Mouse (Mus musculus) heart, embryonic 14.5 days (tissue): ENCODE results near the gene Dtnb. TPM values are rescaled to one million over a fixed set of nuclear protein-coding genes. Genes with fewer than 3 reads are reported as not detected.
A peak's percentile ranks its signal among the peaks of the same experiment; 100 is the strongest.

Experiments
- ATAC-seq: fragments of 200-750 bp; cut with Nextera tagmentation; 2 replicates; pipeline ENCODE4 v1.8.0; 2017; ENCODE audit warnings: low read depth, moderate TSS enrichment; ENCODE audit not compliant: insufficient number of reproducible peaks, insufficient read depth, low FRiP score
- H3K27ac ChIP-seq, 2 experiments: fragments of 200-500 bp in 1 of 2; fragments of 300-500 bp in 1 of 2; sonication (generic) in 1 of 2; replicated peaks in 1 of 2; 2 replicates each; pipeline ENCODE4 v1.5.1; 2012 to 2014; ENCODE audit warnings: low read depth in 2 of 2, low read length in 2 of 2, control low read depth in 1 of 2, mild to moderate bottlenecking in 1 of 2, mixed read lengths in 1 of 2; ENCODE audit not compliant: control insufficient read depth in 1 of 2, insufficient read depth in 1 of 2
- H3K27me3 ChIP-seq: fragments of 300-500 bp; sonication (generic); 2 replicates; pipeline ENCODE4 v1.6.1; 2014; ENCODE audit warnings: mild to moderate bottlenecking, low read length, control low read depth; ENCODE audit not compliant: control insufficient read depth, insufficient read depth
- H3K36me3 ChIP-seq: fragments of 300-500 bp; sonication (generic); 2 replicates; pipeline ENCODE4 v1.6.1; 2014; ENCODE audit warnings: mild to moderate bottlenecking, control low read depth, low read length, mixed read lengths; ENCODE audit not compliant: control insufficient read depth, insufficient read depth
- H3K4me1 ChIP-seq, 2 experiments: fragments of 200-500 bp in 1 of 2; fragments of 300-500 bp in 1 of 2; sonication (generic) in 1 of 2; 2 replicates each; pipeline ENCODE4 v1.6.1; 2012 to 2014; ENCODE audit warnings: low read length in 2 of 2, control low read depth in 1 of 2, mixed read lengths in 1 of 2; ENCODE audit not compliant: control insufficient read depth in 2 of 2, insufficient read depth in 2 of 2
- H3K4me2 ChIP-seq: fragments of 300-500 bp; sonication (generic); 2 replicates; pipeline ENCODE4 v1.6.1; 2014; ENCODE audit warnings: mild to moderate bottlenecking, low read length
- H3K4me3 ChIP-seq, 2 experiments: fragments of 200-500 bp in 1 of 2; fragments of 300-500 bp in 1 of 2; sonication (generic) in 1 of 2; 2 replicates each; pipeline ENCODE4 v1.5.1; 2012 to 2014; ENCODE audit warnings: low read length in 2 of 2, mild to moderate bottlenecking in 2 of 2, control low read depth in 1 of 2, low read depth in 1 of 2, moderate library complexity in 1 of 2; ENCODE audit not compliant: control insufficient read depth in 1 of 2, insufficient read depth in 1 of 2
- H3K9ac ChIP-seq: fragments of 300-500 bp; sonication (generic); 2 replicates; pipeline ENCODE4 v1.6.1; 2014; ENCODE audit warnings: mild to moderate bottlenecking, low read length
- H3K9me3 ChIP-seq: fragments of 300-500 bp; sonication (generic); 2 replicates; pipeline ENCODE4 v1.6.1; 2016; ENCODE audit warnings: low read length, control low read depth; ENCODE audit not compliant: control insufficient read depth
- WGBS: fragments of 180-500 bp; shearing (Covaris S2); extraction: QIAGEN DNeasy Blood & Tissue Kit; methylation state at CpG from one replicate; pipeline ENCODE4 v1.1.7; 2014; 5-methylcytosine and 5-hydroxymethylcytosine counted together
- microRNA-seq: library from miRNA; unstranded; fragments of <30 nt; microRNA quantifications from one replicate; pipeline ENCODE4, GENCODE M21; 2016
- polyA plus RNA-seq: library from polyadenylated mRNA; unstranded; fragments of >200 nt; fragmentation: Nextera tagmentation; extraction: Ambion mirVana; gene quantifications from 2 replicates; pipeline ENCODE4 v1.2.1, GENCODE M21; 2014

The Dtnb gene
- polyA plus RNA-seq, 1 experiment from 2014 or later, result 19.6 TPM

DNA sequence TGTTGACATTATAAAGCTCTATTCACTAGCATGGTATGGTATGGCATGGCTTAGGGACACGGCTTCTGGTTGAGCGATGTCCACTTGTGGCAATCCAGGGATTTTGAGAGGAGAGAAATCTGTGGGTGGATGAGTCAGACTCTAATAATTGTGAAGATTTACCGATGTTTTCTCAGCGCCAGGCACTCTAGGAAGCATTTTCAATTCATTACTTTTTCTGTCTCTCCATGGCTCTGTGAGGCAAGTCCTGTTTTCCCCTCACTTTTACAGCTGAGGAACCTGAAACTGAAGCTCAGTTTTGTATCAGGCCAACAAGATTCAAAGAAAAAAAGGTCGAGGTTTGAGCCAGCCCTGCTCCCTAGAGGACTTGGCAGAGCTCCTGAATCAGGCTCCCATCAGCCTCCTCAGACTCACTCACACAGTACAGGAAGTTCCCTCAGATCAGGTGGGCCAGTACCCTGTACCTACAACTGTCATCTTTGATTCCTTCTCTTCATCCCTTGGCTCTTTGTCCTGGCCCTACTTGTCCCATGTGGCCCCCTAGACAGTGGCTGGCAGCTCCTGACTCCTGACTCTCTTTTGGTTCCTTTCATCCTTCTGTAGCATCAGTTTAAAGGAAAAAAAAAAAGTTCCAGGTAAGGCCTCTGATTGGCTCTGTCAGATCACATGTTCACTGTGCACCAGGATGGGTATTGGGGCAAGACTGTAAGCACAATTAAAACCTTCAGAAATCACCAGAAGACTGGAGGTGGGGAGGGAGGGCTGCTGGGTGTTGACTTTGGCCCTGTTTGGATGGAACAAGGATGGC is 252.9 kb downstream of the Dtnb start:
- Histone ChIP-seq H3K4me1 (peaks cover 42 to 59% of the 10 kb centered on the region in 2 experiments), H3K27ac (peak overlapping the region in 1 of 2 experiments; percentile 6; a peak in 1 of 4 replicates), H3K4me2 (peak overlapping the region; percentile 24; the same call in 1 of the 2 replicates), H3K36me3 (no peaks in the 10 kb centered on the region), H3K9me3 (no peaks in the 10 kb centered on the region), H3K27me3 (no peaks in the 10 kb centered on the region), H3K4me3 (no peak overlapping the region), H3K9ac (peak overlapping the region; percentile 21; the same call in 1 of the 2 replicates)
- ATAC-seq, result 0 out of 2 replicates have a peak, but pooled peaks have one; percentile 15
- 60% methylated on average over 5 of the region's 5 CpGs for WGBS

- H3K4me1 ChIP-seq, result peaks cover 40 to 57% of the 10 kb centered on the region in 2 experiments
- no peak overlapping the region for H3K4me3 ChIP-seq
- no peaks in the 10 kb centered on the region for H3K27me3 ChIP-seq
- 29% methylated on average over 12 of the region's 12 CpGs for WGBS
- H3K4me2 ChIP-seq, result peak overlapping the region; percentile 24; the same call in 1 of the 2 replicates
- peak overlapping the region; percentile 21; the same call in 1 of the 2 replicates for H3K9ac ChIP-seq
- ATAC-seq, result 0 out of 2 replicates have a peak, but pooled peaks have one; percentile 36
- no peaks in the 10 kb centered on the region for H3K36me3 ChIP-seq
- H3K27ac ChIP-seq, result peak overlapping the region in 1 of 2 experiments; percentile 6; a peak in 1 of 4 replicates
- H3K9me3 ChIP-seq, result no peaks in the 10 kb centered on the region
Observed at GRCm38 (mm10) chr12:3825714-3826080, 253.5 kb downstream of the Dtnb start.

DNA sequence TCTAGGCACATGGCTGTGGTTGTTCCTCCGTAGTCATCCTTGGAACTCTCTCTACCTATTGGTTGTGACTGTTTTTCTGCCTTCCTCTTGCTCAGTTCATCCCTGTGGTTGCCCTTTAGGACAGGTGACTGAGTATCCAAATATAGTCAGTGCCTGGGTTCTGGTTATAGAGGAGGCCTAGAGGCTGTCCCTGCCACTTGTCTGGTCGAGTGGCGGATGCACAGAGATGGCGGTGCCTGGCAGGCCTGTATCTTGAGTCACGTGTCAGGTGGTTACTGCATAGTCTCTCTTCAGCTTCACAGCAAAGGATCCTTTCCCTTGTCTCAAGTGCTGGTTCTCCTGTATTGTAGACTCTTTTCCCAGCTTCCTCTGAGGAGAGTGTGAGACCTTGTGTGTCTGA is 255.6 kb downstream of the Dtnb start:
- Histone ChIP-seq H3K4me2 (no peak overlapping the region), H3K4me3 (no peak overlapping the region), H3K27ac (peak overlapping the region; percentile 50 to 59), H3K36me3 (no peaks in the 10 kb centered on the region), H3K27me3 (no peaks in the 10 kb centered on the region), H3K9ac (no peak overlapping the region), H3K9me3 (no peaks in the 10 kb centered on the region), H3K4me1 (peaks cover 42 to 61% of the 10 kb centered on the region in 2 experiments)
- 43% methylated on average over 5 of the region's 5 CpGs for WGBS
- ATAC-seq, result peak; percentile 47; the same call in 1 of the 2 replicates

Small RNAs within 50 kb of the gene (microRNA-seq; reads per million reads assigned to microRNA genes)
- not detected for gene Gm26050

Other genes with a start within 250 kb of the Dtnb start
- gene Kif3c, start 207.2 kb upstream of the Dtnb start, polyA plus RNA-seq, result 4.5 and 5.0 TPM in 2 replicates
- 18.7 and 21.6 TPM in 2 replicates for gene Asxl2, start 145.5 kb upstream of the Dtnb start, polyA plus RNA-seq
- gene Dnmt3a, start 233.6 kb downstream of the Dtnb start, polyA plus RNA-seq, result 44.8 and 48.7 TPM in 2 replicates